Mouse (Mus musculus): ENCODE data around the gene Endou.

DNA sequence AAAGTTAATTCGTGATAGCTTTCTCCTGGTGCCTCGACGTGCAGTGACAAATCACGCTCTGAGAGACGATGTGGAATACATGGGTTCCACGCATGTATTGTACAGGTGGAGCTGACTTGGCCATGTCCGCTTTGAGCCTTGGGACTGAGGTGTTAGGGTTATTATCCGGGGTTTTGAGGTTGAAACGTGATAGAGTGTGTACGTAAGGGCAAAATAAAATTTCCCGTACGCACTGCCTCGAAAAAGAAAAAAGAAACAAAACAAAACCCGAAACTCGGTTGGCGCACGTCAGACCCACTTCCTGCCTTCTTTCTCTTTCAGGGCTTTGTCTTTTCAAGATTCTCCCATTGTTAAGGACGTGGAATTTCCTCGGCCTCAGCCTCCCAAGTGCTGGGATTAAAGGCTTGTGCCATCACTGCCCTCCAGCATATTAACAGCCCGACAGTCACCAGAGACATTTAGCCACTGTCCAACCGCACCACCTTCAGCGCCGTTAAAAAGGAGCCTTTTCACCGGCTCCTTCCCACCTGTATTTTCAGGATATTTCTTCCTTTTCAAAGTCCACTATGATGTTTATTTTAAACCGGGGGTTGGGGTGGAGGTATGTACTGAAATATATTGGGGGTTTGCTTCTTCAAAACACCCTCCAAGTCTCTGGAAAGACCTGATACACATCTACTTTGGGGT is 65.2 kb downstream of the Endou start:
- TF ChIP-seq CTCF (IDR thresholded peaks at IDR 0.05; ENCODE audit: extremely low read depth, insufficient read length, insufficient replicate concordance, low read depth, low read length) (no peak), POLR2A (IDR thresholded peaks at IDR 0.05; ENCODE audit: low read depth, low read length) (no peak)

Data from small intestine, adult 2 months (tissue).